Mouse (Mus musculus): ENCODE measurements at regions not wholly inside any gene's neighbourhood (a gene's known extent, or its start where the extent isn't known, plus 50 kb on each side); places are given as distances from the start of the nearest gene placed in this dataset.
A peak's percentile ranks its signal among the peaks of the same experiment; 100 is the strongest.

DNA sequence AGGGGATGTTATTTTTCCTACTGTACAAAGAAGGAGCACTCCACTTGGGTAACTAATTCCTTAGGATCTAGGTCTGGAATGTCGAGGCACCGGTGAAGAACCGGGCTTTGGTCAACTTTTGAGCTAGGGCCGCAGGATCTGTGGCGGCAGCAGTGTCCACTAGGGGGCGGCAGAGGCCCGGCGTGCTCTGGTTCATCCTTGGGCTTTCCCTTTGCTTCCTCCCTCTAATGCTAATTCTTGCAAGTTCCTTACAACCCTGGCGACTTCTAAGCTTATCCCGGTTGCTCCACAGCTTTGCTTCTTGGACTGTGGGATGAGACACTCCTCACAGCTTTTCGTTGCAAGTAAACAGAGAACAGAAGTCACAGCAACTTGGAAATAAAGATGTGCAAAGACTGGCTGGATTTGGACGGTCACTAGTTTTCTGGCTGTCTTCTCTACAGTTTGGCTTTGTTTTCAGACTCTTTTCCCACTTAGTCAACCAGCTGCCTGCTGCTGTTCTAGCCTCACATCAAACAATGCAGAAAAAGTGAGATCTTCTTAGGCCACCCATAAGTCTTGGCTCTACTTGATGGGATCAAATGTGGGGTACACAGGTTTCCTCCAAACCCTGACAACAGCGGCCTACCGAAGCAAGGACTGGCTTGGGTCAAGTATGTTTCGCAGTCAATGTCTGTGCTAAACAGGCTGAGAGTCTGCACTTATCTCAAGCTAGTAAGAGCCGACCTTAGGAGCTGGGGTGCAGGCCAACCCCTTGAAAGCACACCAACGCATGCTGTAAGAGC lies 51.2 kb upstream of the Tmem72 start:
- DNase-seq (ENCODE audit: low spot score in 2 of 2): peak; percentile 46 to 60

DNA sequence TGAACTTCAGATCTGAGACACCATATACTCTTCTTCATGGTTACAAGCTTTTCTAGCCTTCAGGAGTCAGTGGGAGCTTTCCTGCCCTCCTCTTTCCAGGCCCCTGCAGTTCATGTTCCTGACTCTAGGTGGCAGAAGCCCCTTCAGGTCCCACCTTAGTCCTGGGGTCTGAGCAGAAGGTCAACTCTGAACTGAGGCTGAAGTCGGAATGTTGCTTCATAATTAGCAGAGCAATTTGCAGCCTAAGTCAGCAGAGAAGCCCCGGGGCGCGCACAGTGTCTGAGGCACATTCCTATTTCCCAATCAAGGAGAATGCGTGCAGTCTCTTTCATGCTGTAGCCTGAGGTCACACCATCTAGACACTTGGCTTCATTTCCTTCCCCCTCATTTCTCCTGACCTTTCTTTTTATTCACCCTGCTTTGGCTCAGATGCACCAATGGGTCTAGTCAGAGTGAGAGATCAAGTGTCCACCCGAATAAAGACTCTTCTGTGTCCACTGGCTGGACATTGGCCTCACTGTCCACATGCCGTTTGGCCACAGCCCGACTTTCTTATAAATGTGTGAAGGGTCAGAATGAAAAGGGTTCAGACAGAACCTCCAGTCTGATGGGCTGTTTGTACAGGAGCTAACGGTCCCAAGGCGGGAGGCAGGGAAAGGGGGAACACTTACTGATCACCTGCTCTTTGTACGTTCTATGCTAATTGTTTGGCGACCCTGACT lies 58.4 kb upstream of the Tmem72 start:
- DNase-seq (ENCODE audit: low spot score in 2 of 2): peak in 1 of 2 experiments; percentile 6

DNA sequence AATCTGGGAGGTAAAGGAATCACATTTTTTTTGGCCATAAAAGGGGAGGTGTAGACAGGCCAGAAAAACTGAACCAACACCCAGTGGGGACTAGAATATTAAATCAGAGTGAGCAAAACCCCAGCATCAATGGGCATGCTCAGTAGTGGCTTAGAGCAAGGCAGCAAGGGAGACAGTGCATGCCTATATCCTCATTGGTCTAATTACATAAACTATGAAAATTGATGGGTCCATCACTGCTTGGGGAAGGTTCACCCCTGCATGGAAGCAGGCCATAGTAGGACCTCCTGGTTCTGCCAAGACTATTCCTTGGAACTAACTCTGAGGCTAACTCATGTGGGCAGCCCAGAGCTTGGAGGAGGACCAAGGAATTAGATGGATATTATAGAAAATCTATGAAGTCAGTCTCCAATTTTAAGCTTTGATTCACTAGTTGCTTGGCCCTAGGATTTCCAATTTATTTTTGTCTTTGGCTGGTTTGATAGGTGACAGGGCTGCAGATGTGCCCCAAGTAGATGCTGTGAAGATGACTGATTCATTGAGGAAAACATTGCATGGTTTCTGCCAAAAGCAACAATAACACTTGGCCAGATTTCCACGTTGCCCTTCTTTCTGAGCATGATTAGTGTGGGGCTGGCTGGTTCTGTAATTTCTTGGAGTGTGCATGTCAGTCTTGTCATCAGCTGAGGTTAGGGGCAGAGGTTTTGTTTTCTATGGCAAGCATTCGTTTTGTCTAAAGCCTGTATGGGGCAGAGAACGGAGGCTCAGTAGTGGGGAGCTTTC lies 70.0 kb upstream of the Tmem72 start:
- no peak for DNase-seq (ENCODE audit: low spot score in 2 of 2)

DNA sequence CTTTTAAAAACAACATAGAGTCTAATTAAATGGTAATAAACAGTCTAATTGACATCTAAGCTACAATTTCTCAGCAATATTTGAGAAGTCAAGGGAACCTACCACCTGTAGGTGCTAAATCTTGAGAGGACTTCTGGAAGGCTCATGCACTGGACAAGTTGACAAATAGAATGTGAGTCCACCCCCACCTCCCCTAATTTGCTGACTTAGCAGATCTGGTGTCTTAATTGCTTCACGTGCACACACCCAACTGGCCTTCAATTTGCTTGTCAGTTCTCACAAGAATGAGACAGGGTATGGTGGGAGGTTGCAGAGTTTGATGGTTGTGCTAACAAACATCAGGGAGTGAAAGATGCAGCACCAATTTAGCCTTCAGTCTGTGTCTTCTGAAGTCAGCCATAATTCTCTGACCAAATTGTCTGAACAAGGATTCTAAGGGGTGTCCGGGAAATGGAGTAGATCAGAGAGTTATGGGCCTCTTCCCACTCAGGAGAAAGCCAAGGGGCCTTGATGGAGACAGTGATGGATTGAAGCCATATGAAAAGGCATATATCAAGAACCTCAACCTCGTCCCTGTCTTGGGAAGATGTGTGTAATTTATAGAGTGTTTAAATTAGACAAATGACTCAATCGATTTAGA lies 76.7 kb upstream of the Tmem72 start:
- no peak for DNase-seq (ENCODE audit: low spot score in 2 of 2)

DNA sequence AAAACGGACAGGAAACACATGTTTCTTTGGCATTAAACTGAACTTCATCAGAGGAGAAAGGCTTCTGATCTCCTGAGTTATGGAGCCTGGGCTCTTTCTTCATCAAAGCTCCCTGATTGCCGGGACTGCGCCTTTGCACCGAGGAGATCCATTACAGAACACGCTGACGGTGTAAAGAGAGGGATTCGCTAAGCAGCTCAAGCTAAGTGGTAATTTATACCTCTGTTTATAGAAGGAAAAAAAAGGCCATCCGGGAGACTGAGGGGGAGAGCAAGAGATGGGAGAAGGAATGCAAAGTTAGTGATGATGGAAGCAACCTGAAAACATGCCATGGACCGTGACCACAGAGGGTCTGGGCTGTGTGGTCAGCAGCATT lies 77.2 kb upstream of the Tmem72 start:
- DNase-seq (ENCODE audit: low spot score in 2 of 2): no peak

DNA sequence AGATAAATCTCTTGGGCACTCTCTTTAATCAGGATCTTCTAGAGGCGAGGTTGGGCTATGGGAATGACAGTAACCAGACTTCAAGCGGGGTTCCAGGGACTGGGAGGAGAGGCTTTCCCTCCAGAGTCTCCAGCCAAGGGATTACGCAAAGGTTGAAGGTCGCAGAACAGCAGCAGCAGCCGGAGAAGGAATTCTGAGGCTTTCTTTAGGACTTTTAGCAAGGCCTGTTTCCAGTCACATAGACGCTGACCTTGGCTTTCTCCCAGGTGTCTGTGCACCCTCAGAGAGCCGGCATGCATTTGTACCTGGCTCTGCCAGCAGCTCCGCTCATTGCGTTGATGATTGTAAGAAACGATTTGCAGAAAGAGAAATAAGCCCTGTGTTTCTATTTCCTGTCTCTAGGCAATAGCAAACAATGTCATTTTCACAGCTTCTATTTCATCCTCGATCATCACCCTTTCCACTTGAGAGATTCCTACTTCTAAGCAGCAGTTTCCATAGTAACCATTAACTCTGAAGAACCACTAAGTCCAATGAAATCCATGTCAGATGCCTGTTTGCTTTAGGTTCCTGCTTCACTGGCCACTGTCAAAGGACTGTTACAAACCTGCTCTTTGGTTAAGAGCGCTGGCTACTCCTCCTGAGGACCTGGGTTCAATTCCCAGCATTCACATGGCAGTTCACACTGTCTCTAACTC lies 104.7 kb upstream of the Tmem72 start:
- DNase-seq (ENCODE audit: low spot score in 2 of 2): no peak

DNA sequence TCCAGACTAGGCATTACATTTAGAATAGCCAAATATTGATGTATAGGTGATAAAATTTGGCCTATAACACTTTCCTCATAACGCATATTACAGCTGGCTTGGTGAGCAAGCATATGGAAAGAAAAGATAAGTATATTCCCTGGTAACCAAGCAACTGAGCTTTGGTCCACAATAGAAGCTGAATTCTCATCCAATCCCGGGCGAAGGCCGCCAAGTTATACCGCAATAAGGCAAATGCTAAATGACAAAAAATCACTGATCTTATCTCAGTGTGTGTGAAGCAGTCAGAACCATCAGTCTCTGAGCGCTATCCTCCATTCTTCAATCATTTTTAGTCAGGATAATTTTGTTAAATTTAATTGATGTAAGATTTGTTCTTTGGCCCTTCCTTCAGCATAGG lies 105.9 kb upstream of the Tmem72 start:
- DNase-seq (ENCODE audit: low spot score in 2 of 2): no peak

DNA sequence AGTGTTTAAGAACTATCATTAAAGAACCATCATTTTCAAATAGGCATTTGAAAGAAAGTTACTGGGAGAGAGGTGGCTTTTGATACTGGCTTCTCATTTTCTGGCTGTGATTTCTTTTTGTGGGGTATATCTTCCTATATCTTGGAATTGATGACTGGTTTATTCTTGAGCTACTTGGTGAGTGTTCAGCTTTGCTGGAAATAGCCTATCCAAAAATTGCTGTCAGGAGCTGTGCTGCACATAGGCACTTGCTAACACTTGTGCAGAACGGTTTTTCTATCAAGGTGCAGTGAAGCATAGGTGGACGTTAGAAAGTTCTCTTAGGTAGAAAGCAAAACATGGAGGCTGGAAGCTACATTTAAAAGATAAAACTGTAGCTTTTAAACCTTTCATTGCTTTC lies 108.9 kb upstream of the Tmem72 start:
- no peak for DNase-seq (ENCODE audit: low spot score in 2 of 2)

DNA sequence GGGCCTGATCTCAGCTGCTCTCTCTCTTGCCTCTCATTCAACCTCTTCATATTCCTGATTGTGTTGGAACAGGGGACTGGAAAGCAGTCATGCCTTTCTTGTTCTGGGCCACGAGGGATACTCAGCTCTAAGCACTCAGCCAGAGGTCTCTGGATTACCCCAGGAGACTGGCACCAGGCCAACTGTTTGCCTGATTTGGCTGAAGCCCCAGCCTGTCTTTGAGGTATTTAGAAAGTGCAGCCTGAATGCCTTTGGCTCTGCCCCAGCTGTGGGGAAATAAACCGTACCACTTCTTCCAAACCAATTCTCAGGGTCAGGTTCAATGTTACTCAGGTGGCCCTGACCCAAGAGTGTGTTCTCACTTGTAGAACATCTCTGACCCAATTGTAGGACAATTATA lies 112.6 kb upstream of the Tmem72 start:
- peak; percentile 33 to 70 for DNase-seq (ENCODE audit: low spot score in 2 of 2)

DNA sequence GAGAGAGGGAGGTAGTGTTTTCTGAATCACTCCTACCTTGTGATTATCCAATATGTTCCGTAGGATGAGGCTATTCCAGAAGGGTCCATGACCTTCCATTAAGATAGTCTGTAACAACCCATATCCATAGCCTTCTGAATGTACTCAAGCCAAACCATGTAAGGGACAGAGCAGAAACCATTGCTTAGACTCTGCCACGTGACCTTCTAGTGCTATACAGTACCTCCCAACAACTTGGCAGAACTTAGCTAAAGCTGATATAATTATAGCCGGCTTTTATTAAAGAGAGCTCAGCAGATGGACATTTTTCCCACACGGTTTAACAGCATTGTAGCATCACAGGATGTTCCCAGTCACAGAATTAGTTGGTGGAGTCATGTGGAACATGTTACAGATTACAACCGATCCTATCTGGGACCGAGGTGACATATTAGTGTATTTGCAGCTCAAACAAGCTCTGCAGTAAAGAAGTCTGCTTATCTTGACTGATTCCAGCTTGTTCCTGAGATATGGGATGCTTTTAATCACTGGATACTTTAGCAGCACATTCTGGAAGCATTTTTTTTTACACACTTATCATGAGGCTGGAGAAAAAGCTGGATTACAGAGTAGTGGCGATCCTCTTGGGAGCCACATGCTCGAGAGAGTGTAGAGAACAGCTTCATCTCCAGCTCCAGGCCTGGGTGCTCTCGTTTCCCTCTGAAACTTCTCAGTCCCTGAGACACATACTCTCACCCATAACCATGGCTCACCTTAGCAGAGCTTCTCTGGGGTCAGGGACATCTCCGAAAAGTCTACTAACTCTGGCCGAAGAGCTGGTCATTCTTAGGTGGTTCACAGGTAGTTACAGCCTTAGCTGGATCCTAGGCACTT lies 129.5 kb upstream of the Tmem72 start:
- no peak for DNase-seq (ENCODE audit: low spot score in 2 of 2)

DNA sequence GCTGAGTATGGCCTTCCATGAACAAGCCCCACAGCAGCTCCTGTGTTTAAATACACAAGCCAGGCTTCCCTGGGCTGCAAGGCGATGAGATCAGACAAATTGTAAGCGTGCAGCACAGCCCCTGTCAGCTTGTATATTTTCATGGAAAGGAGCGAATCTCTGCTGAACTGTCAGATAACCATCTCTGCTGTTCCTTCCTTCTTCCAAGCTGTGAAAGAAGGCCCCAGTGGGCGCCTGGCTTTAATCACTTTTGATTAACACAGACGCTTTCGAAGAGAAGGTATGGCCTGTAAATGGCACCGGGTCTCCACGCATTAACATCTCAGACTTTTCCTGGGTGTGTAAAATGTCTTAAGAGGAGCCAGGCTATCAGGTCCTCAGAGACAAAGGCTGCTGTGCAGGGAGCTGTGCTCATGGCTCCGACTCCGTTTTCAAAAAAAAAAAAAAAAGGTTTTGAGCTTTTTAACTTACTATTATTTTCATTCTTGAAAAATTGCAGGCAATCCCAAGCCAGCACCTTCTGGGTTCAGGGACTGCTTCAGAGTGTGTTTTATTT lies 131.9 kb upstream of the Tmem72 start:
- no peak for DNase-seq (ENCODE audit: low spot score in 2 of 2)

DNA sequence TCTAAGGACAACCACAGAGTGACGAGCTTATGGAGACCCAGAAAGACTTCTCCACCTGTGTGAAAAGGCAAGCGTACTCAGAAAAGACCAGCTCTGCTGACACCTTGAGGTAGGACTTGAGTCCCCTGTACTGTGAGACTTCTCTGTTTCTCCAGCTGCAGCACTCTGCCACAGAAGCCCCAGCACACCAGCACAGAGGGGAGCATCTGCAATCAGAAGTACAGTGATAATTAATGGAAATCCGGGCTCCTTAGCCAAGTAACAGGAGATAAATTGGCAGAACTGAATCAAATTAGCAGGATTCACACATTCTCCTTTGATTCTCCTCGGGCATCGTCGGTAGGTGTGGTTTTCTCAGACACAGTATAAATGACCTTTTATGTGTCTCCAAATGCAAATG lies 137.3 kb upstream of the Tmem72 start:
- no peak for DNase-seq (ENCODE audit: low spot score in 2 of 2)

DNA sequence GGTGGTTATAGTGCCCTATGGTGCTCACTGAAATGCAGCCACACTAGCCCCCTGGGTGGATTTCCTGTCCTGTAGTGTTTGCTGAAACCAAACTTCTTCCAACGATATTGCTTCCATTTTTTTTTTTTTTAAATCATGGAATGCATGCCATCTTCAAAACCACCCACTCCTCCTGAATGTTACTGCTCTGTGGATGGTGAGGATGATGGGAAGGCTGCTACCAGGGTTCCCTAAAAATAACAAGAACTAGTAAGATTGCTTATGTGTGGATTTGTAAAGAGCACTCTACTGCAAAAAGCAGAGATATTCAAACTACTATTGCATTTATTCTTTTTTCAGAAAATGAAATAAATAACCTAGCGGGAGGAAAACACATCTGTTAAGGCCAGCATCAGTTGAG lies 139.4 kb upstream of the Tmem72 start:
- no peak for DNase-seq (ENCODE audit: low spot score in 2 of 2)

DNA sequence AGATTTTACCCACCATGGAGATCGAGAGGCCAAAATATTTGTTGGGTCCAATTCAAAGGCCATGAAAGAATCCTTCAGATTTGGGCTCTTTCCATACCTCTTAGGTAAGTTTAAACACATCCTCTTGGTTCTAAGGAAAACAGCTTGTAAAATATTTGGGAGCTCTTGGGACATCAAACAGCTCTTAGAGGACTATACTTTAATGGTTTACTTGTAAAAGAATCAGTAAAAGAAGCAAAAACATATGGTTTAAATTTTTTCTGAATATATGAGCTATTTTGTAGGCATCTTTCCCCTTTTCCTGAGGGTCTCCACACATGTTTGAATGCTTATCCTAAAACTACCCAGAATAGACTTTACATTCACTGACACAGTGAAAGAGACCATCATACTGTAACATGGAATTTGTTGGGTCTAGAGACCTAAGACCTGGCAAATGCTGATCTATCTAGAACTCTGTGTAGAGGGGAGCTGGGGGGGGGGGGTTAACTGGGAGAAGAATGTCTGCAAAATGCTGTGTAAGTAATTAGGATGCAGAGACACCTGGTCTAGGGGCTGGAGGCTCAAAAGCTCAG lies 140.3 kb upstream of the Tmem72 start:
- no peak for DNase-seq (ENCODE audit: low spot score in 2 of 2)

DNA sequence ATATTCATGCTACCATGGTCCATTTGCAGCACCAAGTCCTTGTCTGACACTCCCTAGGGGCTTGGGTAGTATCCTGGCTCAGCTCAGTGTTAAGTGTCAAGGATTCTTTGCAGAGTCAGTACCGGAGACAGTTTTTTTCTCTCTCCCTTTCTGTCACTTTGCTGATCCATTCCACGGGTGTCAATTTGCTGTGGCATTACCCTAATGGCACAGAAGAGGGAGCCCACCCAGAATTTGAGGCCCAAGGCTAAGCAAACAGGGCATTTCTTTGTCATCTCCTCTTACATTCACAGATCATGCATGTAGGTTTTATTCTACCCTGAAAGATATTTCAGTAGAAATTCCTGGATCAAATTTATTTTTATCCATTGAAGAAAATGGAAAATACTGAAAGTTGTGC lies 146.4 kb upstream of the Tmem72 start:
- DNase-seq (ENCODE audit: low spot score in 2 of 2): no peak

DNA sequence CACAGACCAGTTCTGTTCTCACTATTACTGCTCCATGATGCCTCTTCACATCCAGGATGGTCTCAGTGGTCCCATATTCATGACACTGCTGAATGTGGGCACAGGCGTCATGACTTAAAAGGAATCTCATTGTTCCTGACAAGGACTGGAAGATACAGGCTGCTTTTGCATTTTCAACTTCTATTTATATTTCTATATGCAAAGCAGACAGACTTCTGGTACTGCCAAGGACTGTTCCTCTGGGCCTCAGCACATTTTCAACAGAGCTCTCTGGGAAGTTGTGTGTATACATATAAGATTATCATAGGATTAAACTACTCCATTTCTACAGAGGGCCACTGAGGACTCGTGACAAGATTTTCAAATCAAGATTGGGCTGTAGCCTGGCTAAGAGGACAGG lies 146.9 kb upstream of the Tmem72 start:
- DNase-seq (ENCODE audit: low spot score in 2 of 2): no peak

DNA sequence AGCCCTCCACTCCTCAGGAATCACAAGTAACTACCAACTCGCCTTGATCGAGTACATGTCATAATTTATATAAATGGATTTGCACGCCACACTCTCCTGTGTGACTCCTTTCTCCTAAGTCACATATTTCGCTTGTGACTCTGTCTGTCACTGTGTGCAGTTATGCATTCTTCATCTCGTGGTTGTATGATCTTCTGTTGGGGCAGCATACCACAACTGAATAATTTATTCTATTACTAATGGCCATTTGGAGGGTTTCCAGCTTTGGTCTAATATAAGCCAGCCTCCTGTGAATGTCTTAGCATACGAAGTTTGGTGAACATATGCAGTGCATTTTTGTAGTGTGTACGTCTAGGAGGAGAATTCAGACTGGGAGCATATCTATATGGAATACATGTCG lies 176.6 kb upstream of the Tmem72 start:
- no peak for DNase-seq (ENCODE audit: low spot score in 2 of 2)

DNA sequence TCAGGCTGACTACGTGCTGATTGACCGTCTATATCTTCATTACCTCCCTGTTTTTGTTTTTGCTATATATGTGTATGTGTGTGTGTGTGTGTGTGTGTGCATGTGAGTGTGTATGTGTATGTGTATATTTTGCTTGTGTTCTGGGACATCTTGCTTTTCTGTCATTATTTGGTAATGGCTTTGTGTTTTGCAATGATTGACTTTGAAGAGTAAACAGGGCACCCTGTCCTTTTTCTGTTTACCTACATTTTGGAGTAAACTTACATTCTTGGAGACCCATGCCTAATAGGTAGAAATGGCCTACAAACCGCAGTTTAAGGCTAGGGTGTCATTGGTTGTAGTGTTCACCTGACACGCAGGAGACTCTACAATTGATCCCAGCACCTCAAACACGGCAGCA lies 177.5 kb upstream of the Tmem72 start:
- DNase-seq (ENCODE audit: low spot score in 2 of 2): no peak

DNA sequence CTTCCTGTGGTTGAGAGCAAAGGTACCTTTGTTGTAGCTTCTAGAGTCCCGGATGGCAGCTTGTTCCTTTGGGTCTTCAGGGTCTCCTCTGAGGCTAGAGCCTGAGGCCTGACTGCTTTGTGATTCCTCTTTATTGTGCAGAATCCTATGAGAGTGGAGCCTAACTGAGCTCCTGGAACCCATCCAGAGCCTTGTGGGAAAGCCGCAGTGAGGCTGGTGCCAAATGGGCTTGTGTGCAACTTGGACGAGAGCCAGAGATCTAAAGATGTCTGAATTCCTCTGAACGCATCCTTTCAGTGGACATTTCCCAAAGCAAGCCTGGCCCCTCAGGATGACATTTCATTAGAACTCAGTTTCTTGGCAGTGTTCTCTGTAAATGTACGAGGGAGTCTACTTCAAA lies 178.4 kb upstream of the Tmem72 start:
- DNase-seq (ENCODE audit: low spot score in 2 of 2): peak in 1 of 2 experiments; percentile 10

Measured in adrenal gland, postnatal 4 days (tissue).